Mouse (Mus musculus) forebrain, embryonic 13.5 days (tissue): ENCODE measurements around the gene Gm11444. TPM values are rescaled to one million over a fixed set of nuclear protein-coding genes. Genes with fewer than 3 reads are reported as not detected.

Source experiments
- ATAC-seq: fragments of 200-750 bp; cut with Nextera tagmentation; 2 replicates; pipeline ENCODE4 v1.8.0; 2017
- H3K27ac ChIP-seq: fragments of 300-500 bp; sonication (generic); 2 replicates; pipeline ENCODE4 v1.5.1; 2015; ENCODE audit warnings: inconsistent platforms, mild to moderate bottlenecking, moderate library complexity
- H3K27me3 ChIP-seq: fragments of 300-500 bp; sonication (generic); 2 replicates; pipeline ENCODE4 v1.6.1; 2015; ENCODE audit warnings: mild to moderate bottlenecking, inconsistent platforms
- H3K36me3 ChIP-seq: fragments of 300-500 bp; sonication (generic); 2 replicates; pipeline ENCODE4 v1.6.1; 2015; ENCODE audit warnings: mild to moderate bottlenecking, inconsistent platforms; ENCODE audit not compliant: poor library complexity, severe bottlenecking
- H3K4me1 ChIP-seq: fragments of 300-500 bp; sonication (generic); 2 replicates; pipeline ENCODE4 v1.6.1; 2015; ENCODE audit warnings: inconsistent platforms
- H3K4me2 ChIP-seq: fragments of 300-500 bp; sonication (generic); 2 replicates; pipeline ENCODE4 v1.6.1; 2015; ENCODE audit warnings: inconsistent platforms, mild to moderate bottlenecking, moderate library complexity
- H3K4me3 ChIP-seq: fragments of 300-500 bp; sonication (generic); 2 replicates; pipeline ENCODE4 v1.5.1; 2015; ENCODE audit warnings: mild to moderate bottlenecking, inconsistent platforms
- H3K9ac ChIP-seq: fragments of 300-500 bp; sonication (generic); 2 replicates; pipeline ENCODE4 v1.6.1; 2015; ENCODE audit warnings: mild to moderate bottlenecking, inconsistent platforms
- H3K9me3 ChIP-seq: fragments of 300-500 bp; sonication (generic); replicated peaks from 2 replicates; pipeline ENCODE4 v1.6.1; 2016; ENCODE audit warnings: inconsistent platforms
- WGBS: fragments of 180-500 bp; shearing (Covaris S2); methylation state at CpG from one replicate; pipeline ENCODE4 v1.1.7; 2015; 5-methylcytosine and 5-hydroxymethylcytosine counted together
- polyA plus RNA-seq: library from polyadenylated mRNA; unstranded; fragments of >200 nt; fragmentation: Nextera tagmentation; extraction: Ambion mirVana; gene quantifications from 2 replicates; pipeline ENCODE4 v1.2.1, GENCODE M21; 2015

Gm11444 gene
- polyA plus RNA-seq, 1 experiment from 2014 or later: not detected

GRCm38 (mm10) chr11:85816471-85816870 is 33.7 kb downstream of the Gm11444 start:
- Histone ChIP-seq H3K4me1 (no peaks in the 10 kb centered on the region), H3K4me3 (no peak overlapping the region), H3K27ac (no peak overlapping the region), H3K9ac (no peak overlapping the region), H3K36me3 (no peaks in the 10 kb centered on the region), H3K9me3 (no peaks in the 10 kb centered on the region), H3K4me2 (no peak overlapping the region), H3K27me3 (peaks cover 64% of the 10 kb centered on the region)
- ATAC-seq: no peak
- WGBS: 91% methylated on average over 5 of the region's 5 CpGs

- ATAC-seq: no peak
- Histone ChIP-seq H3K36me3 (no peaks in the 10 kb centered on the region), H3K4me3 (no peak overlapping the region), H3K9me3 (no peaks in the 10 kb centered on the region), H3K27ac (no peak overlapping the region), H3K4me2 (no peak overlapping the region), H3K9ac (no peak overlapping the region), H3K27me3 (peaks cover 61% of the 10 kb centered on the region), H3K4me1 (no peaks in the 10 kb centered on the region)
- WGBS: 33% methylated on average over 4 of the region's 4 CpGs
Observed at GRCm38 (mm10) chr11:85814678-85815077, 35.5 kb downstream of the Gm11444 start.

- no peak overlapping the region for H3K4me2 ChIP-seq
- no peaks in the 10 kb centered on the region for H3K9me3 ChIP-seq
- H3K27ac ChIP-seq: no peak overlapping the region
- H3K9ac ChIP-seq: no peak overlapping the region
- H3K27me3 ChIP-seq: peaks cover 46% of the 10 kb centered on the region
- 87% methylated on average over 12 of the region's 12 CpGs for WGBS
- H3K4me1 ChIP-seq: no peaks in the 10 kb centered on the region
- no peak for ATAC-seq
- no peaks in the 10 kb centered on the region for H3K36me3 ChIP-seq
- H3K4me3 ChIP-seq: no peak overlapping the region
Observed at GRCm38 (mm10) chr11:85812201-85812966, 37.7 kb downstream of the Gm11444 start.

- Histone ChIP-seq H3K4me1 (no peaks in the 10 kb centered on the region), H3K9me3 (no peaks in the 10 kb centered on the region), H3K36me3 (no peaks in the 10 kb centered on the region), H3K9ac (no peak overlapping the region), H3K27ac (no peak overlapping the region), H3K4me2 (no peak overlapping the region), H3K4me3 (no peak overlapping the region), H3K27me3 (peaks cover 46% of the 10 kb centered on the region)
- 91% methylated on average over 5 of the region's 5 CpGs for WGBS
- ATAC-seq: no peak
Observed at GRCm38 (mm10) chr11:85811676-85812075, 38.5 kb downstream of the Gm11444 start.

GRCm38 (mm10) chr11:85811229-85811628 is 38.9 kb downstream of the Gm11444 start:
- peaks cover 46% of the 10 kb centered on the region for H3K27me3 ChIP-seq
- H3K4me2 ChIP-seq: no peak overlapping the region
- H3K4me3 ChIP-seq: no peak overlapping the region
- 79% methylated on average over 4 of the region's 4 CpGs for WGBS
- no peaks in the 10 kb centered on the region for H3K36me3 ChIP-seq
- H3K9ac ChIP-seq: no peak overlapping the region
- H3K27ac ChIP-seq: no peak overlapping the region
- H3K9me3 ChIP-seq: no peaks in the 10 kb centered on the region
- no peak for ATAC-seq
- no peaks in the 10 kb centered on the region for H3K4me1 ChIP-seq

GRCm38 (mm10) chr11:85807353-85807752 is 42.8 kb downstream of the Gm11444 start:
- no peak for ATAC-seq
- 89% methylated on average over 11 of the region's 11 CpGs for WGBS
- H3K36me3 ChIP-seq: no peaks in the 10 kb centered on the region
- H3K4me1 ChIP-seq: no peaks in the 10 kb centered on the region
- no peak overlapping the region for H3K9ac ChIP-seq
- H3K4me3 ChIP-seq: no peak overlapping the region
- H3K27ac ChIP-seq: no peak overlapping the region
- no peak overlapping the region for H3K4me2 ChIP-seq
- H3K27me3 ChIP-seq: peaks cover 20% of the 10 kb centered on the region; the same call in 1 of the 2 replicates
- H3K9me3 ChIP-seq: no peaks in the 10 kb centered on the region

- ATAC-seq: no peak
- 90% methylated on average over 1 of the region's 1 CpGs for WGBS
- H3K9ac ChIP-seq: no peak overlapping the region
- H3K4me2 ChIP-seq: no peak overlapping the region
- no peak overlapping the region for H3K4me3 ChIP-seq
- no peaks in the 10 kb centered on the region for H3K36me3 ChIP-seq
- H3K27ac ChIP-seq: no peak overlapping the region
- peaks cover 6% of the 10 kb centered on the region; the same call in 1 of the 2 replicates for H3K27me3 ChIP-seq
- H3K9me3 ChIP-seq: no peaks in the 10 kb centered on the region
- no peaks in the 10 kb centered on the region for H3K4me1 ChIP-seq
Observed at GRCm38 (mm10) chr11:85805779-85806178, 44.4 kb downstream of the Gm11444 start.

GRCm38 (mm10) chr11:85804048-85804447 is 46.1 kb downstream of the Gm11444 start:
- H3K9me3 ChIP-seq: no peaks in the 10 kb centered on the region
- H3K27ac ChIP-seq: no peak overlapping the region
- WGBS: 81% methylated on average over 5 of the region's 5 CpGs
- no peak overlapping the region for H3K4me2 ChIP-seq
- no peaks in the 10 kb centered on the region for H3K4me1 ChIP-seq
- no peak for ATAC-seq
- H3K27me3 ChIP-seq: no peaks in the 10 kb centered on the region
- H3K36me3 ChIP-seq: no peaks in the 10 kb centered on the region
- H3K4me3 ChIP-seq: no peak overlapping the region
- no peak overlapping the region for H3K9ac ChIP-seq

- WGBS: 90% methylated on average over 11 of the region's 11 CpGs
Observed at GRCm38 (mm10) chr11:85800380-85800779, 49.8 kb downstream of the Gm11444 start.

GRCm38 (mm10) chr11:85799856-85800255 is 50.3 kb downstream of the Gm11444 start:
- ATAC-seq: no peak
- no peaks in the 10 kb centered on the region for H3K9me3 ChIP-seq
- no peak overlapping the region for H3K27ac ChIP-seq
- H3K4me3 ChIP-seq: no peak overlapping the region
- WGBS: 87% methylated on average over 19 of the region's 19 CpGs
- no peaks in the 10 kb centered on the region for H3K4me1 ChIP-seq
- no peak overlapping the region for H3K9ac ChIP-seq
- no peaks in the 10 kb centered on the region for H3K36me3 ChIP-seq
- no peak overlapping the region for H3K4me2 ChIP-seq
- H3K27me3 ChIP-seq: no peaks in the 10 kb centered on the region

More at GRCm38 (mm10) chr11:85800380-85800779, 49.8 kb downstream of the Gm11444 start:
- Histone ChIP-seq H3K4me3 (no peak overlapping the region), H3K27ac (no peak overlapping the region), H3K36me3 (no peaks in the 10 kb centered on the region), H3K4me1 (no peaks in the 10 kb centered on the region), H3K4me2 (no peak overlapping the region), H3K9ac (no peak overlapping the region), H3K27me3 (no peaks in the 10 kb centered on the region), H3K9me3 (no peaks in the 10 kb centered on the region)
- ATAC-seq: no peak

GRCm38 (mm10) chr11:85799456-85799855 is 50.7 kb downstream of the Gm11444 start:
- WGBS: 90% methylated on average over 4 of the region's 4 CpGs
- H3K27me3 ChIP-seq: no peaks in the 10 kb centered on the region
- H3K36me3 ChIP-seq: no peaks in the 10 kb centered on the region
- no peak overlapping the region for H3K4me3 ChIP-seq
- no peak overlapping the region for H3K27ac ChIP-seq
- H3K9ac ChIP-seq: no peak overlapping the region
- no peaks in the 10 kb centered on the region for H3K9me3 ChIP-seq
- H3K4me2 ChIP-seq: no peak overlapping the region
- ATAC-seq: no peak
- no peaks in the 10 kb centered on the region for H3K4me1 ChIP-seq
